Mouse (Mus musculus) spleen, adult 18-20 months (tissue): Measurements from ENCODE around the gene Gm28048.

Source experiments
- DNase-seq, 2 experiments: peaks; one replicate each; pipeline ENCODE4 v3.0.0; 2022; ENCODE audit warnings: mixed read lengths in 2 of 2

The Gm28048 gene

GRCm38 (mm10) chr11:22830179-22830611 lies 151.7 kb downstream of the Gm28048 start:
- no peak for DNase-seq

- DNase-seq: no peak
These were observed 152.8 kb downstream of the Gm28048 start for GRCm38 (mm10) chr11:22828988-22829632.

GRCm38 (mm10) chr11:22827514-22828080 lies 154.3 kb downstream of the Gm28048 start:
- no peak for DNase-seq

- DNase-seq: no peak
These were observed 155.2 kb downstream of the Gm28048 start for GRCm38 (mm10) chr11:22826665-22827064.

GRCm38 (mm10) chr11:22826051-22826450 lies 155.8 kb downstream of the Gm28048 start:
- no peak for DNase-seq

- DNase-seq: no peak
These were observed 156.3 kb downstream of the Gm28048 start for GRCm38 (mm10) chr11:22825548-22825947.

GRCm38 (mm10) chr11:22824049-22824705 lies 157.7 kb downstream of the Gm28048 start:
- no peak for DNase-seq

GRCm38 (mm10) chr11:22821243-22821642 lies 160.6 kb downstream of the Gm28048 start:
- DNase-seq: no peak

- peak; percentile 27 to 51 for DNase-seq
These were observed 163.5 kb downstream of the Gm28048 start for GRCm38 (mm10) chr11:22818371-22818770.

- no peak for DNase-seq
These were observed 166.0 kb downstream of the Gm28048 start for GRCm38 (mm10) chr11:22815877-22816276.

- DNase-seq: no peak
These were observed 166.7 kb downstream of the Gm28048 start for GRCm38 (mm10) chr11:22815143-22815542.

GRCm38 (mm10) chr11:22813921-22814704 lies 167.8 kb downstream of the Gm28048 start:
- peak; percentile 22 to 42 for DNase-seq

GRCm38 (mm10) chr11:22813427-22813826 lies 168.5 kb downstream of the Gm28048 start:
- DNase-seq: no peak

- DNase-seq: no peak
These were observed 170.5 kb downstream of the Gm28048 start for GRCm38 (mm10) chr11:22811413-22811812.

GRCm38 (mm10) chr11:22809465-22810096 lies 172.3 kb downstream of the Gm28048 start:
- no peak for DNase-seq

- DNase-seq: no peak
These were observed 173.8 kb downstream of the Gm28048 start for GRCm38 (mm10) chr11:22808040-22808439.

- no peak for DNase-seq
These were observed 176.7 kb downstream of the Gm28048 start for GRCm38 (mm10) chr11:22805171-22805570.

- DNase-seq: no peak
These were observed 181.9 kb downstream of the Gm28048 start for GRCm38 (mm10) chr11:22799987-22800424.

GRCm38 (mm10) chr11:22798916-22799315 lies 183.0 kb downstream of the Gm28048 start:
- no peak for DNase-seq

- no peak for DNase-seq
These were observed 187.2 kb downstream of the Gm28048 start for GRCm38 (mm10) chr11:22794734-22795133.

- no peak for DNase-seq
These were observed 188.0 kb downstream of the Gm28048 start for GRCm38 (mm10) chr11:22793881-22794203.

GRCm38 (mm10) chr11:22793176-22793880 lies 188.6 kb downstream of the Gm28048 start:
- no peak for DNase-seq
